Mouse (Mus musculus) CD8-positive naive resting alpha-beta T cell, adult 2 months (primary cell): Measurements from ENCODE around the gene Gm20532.

ENCODE experiments used
- DNase-seq, 2 experiments: peaks; one replicate each; pipeline ENCODE4 v3.0.0; 2022; ENCODE audit warnings: low read depth in 2 of 2, low spot score in 2 of 2

Gm20532 gene

DNA sequence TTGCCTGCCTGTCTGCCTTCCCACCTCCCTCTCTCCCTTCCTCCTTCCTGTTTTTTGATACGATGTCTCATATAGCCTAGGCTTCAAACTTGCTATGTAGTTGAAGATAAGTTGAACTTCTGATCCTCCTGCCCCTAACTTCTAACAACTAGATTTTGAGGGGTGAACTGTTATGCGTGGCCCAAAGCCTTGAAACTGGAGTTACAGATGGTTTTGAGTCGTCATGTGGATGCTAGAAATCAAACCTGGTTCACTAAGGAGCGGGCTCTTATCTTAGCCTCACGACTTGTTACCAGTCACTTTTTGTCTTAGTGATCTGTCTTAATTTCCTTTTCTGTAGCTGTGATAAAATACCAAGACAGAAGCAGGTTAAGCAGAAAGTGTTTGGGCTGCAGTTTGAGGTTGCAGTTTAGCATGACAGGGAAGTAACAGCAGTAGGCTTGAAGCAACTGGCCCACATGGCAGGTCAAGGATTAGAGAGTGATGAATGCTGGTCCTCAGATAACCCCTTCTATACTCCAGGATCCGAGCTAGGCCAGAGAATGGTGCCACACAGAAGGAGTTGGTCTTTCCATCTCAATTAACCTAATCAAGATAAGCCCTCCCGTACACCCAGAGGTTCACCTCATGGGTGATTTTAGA is 54.7 kb downstream of the Gm20532 start:
- no peak for DNase-seq

DNA sequence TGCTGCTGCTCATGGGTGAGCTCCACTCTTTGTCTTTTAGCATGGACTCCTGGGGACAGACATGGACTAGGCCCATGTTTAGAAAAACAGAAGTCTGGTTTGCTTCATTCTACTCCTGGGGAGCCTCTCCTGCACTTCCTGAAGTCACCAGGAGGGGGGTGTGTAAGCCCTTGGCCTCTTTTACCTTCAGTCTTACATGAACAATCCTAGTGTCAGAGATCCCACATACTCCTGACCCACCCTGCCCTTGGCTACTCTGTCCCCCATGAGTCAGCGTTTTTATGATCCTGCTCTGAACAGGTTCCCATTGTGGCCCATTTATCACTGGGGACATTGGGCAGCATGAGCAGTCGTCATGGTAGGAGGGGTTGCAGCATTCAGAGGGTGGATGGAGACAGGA is 57.5 kb downstream of the Gm20532 start:
- DNase-seq, result peak in 1 of 2 experiments; percentile 60

DNA sequence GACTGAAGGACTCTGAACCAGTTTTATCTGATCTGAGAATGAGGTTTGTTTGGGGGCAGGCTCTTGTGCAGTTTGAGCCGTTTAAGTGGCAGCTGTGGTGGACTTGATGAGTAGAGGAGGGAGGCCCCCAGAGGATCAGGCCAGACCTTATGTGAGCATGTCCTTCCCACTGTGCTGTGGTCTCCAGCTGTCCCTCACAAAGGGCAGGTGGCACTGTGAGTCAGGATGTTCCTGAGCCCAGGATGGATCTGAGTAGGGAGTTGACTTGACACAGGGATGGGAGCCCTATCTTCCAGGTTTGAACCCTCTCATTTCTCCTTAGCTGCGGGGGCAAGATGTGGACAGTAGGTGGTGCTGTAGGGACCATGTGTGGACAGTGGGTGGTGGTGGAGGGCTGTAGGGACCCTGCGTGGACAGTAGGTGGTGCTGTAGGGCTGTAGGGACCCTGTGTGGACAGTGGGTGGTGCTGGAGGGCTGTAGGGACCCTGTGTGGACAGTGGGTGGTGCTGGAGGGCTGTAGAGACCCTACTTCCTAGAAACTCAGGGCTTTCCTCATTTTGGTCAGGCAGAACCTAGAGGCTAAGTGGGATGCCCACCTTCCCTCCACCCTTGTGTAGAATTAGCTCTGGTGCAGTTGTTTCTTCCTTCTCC is 60.3 kb downstream of the Gm20532 start:
- DNase-seq, result peak; percentile 78 to 80

DNA sequence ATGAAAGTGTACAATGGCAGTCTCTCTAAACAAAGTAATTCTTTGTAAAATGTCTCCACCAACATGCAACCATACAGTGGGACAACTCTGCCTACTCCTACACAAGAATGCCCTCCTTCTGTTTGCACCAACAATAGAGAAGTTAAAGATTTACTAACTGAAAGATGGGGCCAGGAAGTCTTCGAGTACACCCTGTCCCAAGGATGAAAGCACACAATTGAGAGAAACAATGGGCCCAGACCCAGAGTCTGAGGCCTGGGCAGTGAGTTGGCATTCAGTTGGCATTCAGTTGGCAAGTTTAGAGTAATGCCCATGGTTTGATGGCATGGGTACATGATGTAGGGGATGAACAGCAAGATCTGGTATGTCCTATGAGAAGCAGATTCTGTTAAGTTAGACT is 68.2 kb downstream of the Gm20532 start:
- no peak for DNase-seq

DNA sequence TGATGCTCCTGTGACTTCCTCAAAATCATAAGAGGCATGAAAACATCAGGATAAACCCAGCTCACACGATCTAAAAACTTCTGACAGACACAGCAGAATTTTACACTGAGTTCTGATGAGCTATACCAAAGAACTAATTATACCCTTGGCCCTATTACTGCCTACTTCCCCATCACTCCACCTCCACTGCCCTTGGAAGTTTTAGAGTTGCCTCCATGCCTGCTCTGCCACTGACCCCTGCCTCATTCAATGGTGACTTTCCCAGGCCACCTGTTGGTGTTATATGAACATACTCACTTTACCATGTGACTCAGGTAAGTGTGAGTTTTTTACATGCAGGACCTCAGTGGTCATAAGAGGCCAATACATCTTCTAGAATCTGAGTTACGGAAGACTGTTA is 71.0 kb downstream of the Gm20532 start:
- no peak for DNase-seq

DNA sequence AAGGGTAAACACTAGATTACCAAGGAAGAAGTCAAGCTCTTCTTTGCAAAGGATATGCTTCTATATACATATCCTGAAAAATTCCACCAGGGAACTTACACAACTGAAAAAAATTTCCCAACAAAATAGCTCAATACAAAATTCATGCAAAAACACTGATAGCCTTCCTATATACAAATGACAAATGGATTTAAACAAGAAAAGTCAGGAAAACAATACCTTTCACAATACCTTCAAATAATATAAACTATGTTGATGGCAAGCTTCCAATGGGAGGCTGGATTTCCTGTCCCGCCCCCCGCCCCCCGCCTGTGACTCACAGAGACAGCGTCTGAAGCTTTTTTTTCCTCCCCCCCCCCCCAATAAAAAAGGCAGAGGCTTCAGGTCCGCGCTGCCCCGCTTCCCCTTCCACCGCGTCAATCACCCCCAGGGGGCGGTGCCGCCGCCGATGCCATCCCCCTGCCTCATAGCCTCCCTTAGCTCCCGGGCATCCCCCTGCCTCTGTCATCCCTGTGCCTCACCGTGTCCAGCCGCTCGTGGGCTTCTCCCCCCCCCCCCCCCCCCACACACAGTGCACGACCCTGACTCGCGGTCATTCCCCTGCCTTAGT is 74.8 kb downstream of the Gm20532 start:
- no peak for DNase-seq

DNA sequence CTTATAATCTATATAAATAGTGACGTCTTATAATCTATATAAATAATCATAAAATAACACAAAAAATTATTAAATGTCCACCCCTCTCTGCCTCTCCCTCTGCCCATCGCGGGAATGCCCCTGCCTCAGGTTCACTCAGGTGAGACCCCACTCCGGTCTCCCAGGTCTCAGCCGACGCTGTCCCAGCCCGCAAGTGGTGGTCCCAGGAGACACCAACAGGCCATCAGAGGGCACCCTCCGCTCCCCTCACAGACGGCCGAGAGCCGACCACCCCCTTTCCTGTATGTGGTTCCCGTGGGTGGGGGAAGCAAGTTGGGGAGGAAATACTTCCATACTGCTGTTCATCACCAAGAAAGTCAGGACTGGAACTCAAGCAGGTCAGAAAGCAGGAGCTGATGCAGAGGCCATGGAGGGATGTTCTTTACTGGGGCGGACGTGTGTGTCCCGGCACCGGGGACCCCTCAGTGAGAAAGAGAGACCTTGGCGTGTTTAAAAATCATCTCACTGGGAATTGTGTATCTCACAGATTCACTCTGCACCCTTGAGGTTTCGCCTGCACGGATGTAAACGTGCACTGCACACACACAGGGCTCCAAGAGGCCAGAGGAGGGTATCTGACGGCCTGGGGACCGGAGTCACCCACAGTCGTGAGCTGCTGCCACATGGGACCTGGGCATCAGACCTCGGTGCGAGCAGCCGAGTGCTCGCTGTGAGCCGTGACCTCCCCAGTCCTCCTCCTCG is 75.5 kb downstream of the Gm20532 start:
- DNase-seq, result no peak

DNA sequence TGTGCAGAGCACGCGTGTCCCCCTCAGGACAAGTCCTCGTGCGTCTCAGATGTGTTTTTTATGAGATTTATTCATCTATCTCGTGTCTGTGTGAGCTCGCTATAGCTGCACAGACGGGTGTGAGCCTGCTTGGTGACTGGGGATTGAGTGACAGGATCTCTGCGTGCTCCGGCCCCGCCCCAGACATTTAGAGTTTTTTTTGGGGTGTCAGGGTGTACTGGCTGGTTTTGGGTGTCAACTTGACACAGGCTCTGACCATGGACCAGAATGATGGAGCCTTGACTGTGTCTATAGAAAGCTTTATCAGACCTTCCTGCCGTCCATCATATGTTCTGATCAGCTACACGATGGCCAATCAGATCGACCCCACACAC is 76.1 kb downstream of the Gm20532 start:
- no peak for DNase-seq

DNA sequence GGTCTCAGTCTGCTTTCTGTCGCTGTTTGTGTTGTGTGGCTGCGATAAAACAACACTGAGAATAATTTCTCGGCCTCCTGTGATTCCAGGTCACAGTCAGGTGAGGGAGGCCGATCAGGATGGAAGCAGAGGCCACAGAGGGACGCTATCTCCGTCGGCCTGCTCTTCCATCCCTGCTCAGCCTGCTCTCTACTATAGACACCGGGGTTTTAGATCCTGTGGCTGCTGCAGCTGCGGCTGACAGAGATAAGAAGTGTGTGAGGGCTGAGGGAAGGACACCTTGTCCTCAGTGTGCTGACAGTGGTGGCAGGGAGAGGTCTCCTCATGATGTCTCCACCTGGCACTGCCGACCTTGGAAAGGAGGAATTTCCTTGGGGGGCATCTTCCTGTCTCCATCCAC is 76.7 kb downstream of the Gm20532 start:
- no peak for DNase-seq

DNA sequence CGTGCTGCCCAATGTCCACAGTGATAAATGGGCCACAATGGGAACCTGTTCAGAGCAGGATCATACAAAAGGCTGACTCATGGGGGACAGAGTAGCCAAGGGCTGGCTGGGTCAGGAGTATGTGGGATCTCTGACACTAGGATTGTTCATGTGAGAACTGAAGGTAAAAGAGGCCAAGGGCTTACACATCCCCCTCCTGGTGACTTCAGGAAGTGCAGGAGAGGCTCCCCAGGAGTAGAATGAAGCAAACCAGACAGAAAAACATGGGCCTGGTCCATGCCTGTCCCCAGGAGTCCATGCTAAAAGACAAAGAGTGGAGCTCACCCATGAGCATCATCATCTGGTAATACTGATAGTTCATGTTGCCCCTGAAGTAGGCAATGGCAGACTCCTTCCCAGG is 77.1 kb downstream of the Gm20532 start:
- DNase-seq, result peak; percentile 59 to 72

DNA sequence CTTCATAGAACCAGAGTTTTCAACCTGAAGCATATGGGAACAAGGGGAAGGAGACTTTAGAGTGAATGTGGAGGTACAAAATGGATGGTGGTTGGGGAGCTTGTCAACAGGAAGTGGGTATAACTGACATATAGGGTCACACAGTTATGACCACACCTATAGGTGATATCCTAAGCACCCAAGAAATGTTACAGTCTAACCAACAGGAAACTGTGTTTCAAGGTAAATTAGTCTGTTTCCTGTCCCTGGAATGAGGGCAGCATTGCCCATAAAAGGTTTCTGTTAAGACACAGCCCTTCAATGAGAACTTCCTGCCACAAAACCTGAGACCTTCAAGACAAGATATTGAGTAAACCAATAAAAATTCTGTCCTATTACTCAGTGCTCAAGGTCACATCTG is 82.3 kb downstream of the Gm20532 start:
- DNase-seq, result peak; percentile 51 to 55

DNA sequence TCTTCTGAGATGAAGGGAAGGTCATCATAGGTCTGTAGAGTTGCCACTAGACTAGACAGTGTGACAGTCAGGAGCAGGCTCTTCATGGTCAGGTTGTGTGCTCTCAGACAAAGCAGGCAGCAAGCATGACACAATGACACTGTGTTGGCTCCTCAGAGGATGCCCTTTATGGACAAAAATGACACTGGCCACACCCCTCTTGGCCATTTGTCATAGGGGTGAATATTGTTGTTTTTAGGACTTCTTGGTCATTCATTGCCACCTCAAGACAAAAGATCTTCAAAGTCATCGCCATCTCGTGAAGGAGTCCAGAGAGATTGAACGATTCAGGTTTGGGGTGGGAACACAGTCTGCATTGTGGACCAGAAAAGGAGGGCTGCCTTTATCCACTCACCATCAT is 84.7 kb downstream of the Gm20532 start, which contains the start of gene Lcn4:
TSS of gene Lcn4 (minus strand) at position 101 of the 400 bp plus-strand sequence.
- DNase-seq, result no peak
